In the genomic region with DNA sequence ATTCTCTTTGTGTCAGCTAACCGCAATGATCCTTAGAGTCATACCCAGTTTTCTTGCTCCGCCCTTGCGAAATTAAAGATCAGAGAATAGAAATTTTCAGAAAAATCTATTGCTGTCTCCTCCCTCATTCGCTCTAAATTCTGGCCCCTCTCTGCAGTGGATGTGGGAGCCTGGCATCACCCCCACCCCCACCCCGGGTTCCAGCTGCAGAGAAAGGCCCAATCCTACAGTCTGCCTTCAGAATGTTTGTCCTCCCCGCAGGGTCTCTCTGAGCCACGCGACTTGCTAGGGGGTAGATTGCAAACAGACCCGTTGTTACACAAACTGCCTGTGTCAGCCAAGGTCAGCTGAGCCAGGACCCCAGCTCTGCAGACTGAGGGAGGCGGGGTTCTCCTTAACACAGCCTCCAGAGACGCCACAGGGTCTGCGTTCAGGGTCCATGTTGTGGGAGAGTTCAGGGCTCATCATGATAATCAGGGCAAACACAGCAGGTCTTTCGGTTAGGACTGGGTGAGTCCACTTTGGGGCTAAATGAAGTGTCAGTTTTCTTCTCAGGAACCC, we compare ENCODE assay signal across 10 mouse cellular contexts. TPM values are rescaled to one million over a fixed set of nuclear protein-coding genes. Genes with fewer than 3 reads are reported as not detected.
DNase-seq lines count a peak whose midpoint lies in the region; ATAC-seq and TF ChIP-seq lines count a peak whose summit lies in the region.
"Had no signal": no experiment of that assay in that cellular context is flagged by ENCODE, and none has a peak within 500 bp of the region (broad histone marks: within the 10 kb centered on the region; RNA-seq: fewer than 3 reads in every experiment).

No protein-coding gene starts in this region.

- no peaks in the 10 kb centered on the region for H3K36me3 ChIP-seq in lung, embryonic 14.5 days (ENCODE audit: insufficient read depth)
- H3K36me3 ChIP-seq in embryonic facial prominence, embryonic 14.5 days (ENCODE audit: control insufficient read depth, insufficient read depth, low read length) = peaks cover 19% of the 10 kb centered on the region
- peaks cover 34% of the 10 kb centered on the region for H3K36me3 ChIP-seq in limb, embryonic 12.5 days

- H3K27me3 ChIP-seq in lung, embryonic 14.5 days (ENCODE audit: insufficient read depth, low read length) = peaks cover 22% of the 10 kb centered on the region
- H3K27me3 ChIP-seq in embryonic facial prominence, embryonic 14.5 days (replicated peaks; ENCODE audit: control insufficient read depth, insufficient read depth, low read length) = no peaks in the 10 kb centered on the region
- no peaks in the 10 kb centered on the region for H3K27me3 ChIP-seq in limb, embryonic 12.5 days

- peak overlapping the region; percentile 71 for H3K4me2 ChIP-seq in lung, embryonic 14.5 days
- peak overlapping the region; percentile 77 for H3K4me2 ChIP-seq in embryonic facial prominence, embryonic 14.5 days (ENCODE audit: low read depth, low read length)
- H3K4me2 ChIP-seq in limb, embryonic 12.5 days = peak overlapping the region; percentile 82

- no peak for DNase-seq in lung, embryonic 14.5 days
- no peak for DNase-seq in lung, postnatal 14 days
- peak; percentile 67 for DNase-seq in embryonic facial prominence, embryonic 14.5 days (ENCODE audit: low spot score)
- DNase-seq in retina, postnatal 1 day = peak; percentile 54
- DNase-seq in urinary bladder, adult 2 months (ENCODE audit: low spot score) = no peak
- DNase-seq in thymus, postnatal 10 days (ENCODE audit: low spot score in 2 of 2) = no peak
- no peak for DNase-seq in frontal cortex, adult 2 months (ENCODE audit: extremely low spot score in 1 of 2, low spot score in 1 of 2)
- DNase-seq: thymus, postnatal 36 days had no signal

- no peak for TF ChIP-seq CTCF in lung, embryonic 14.5 days (IDR thresholded peaks at IDR 0.05; ENCODE audit: low read depth)

- H3K9me3 ChIP-seq in lung, embryonic 14.5 days (ENCODE audit: low read depth, low read length) = no peaks in the 10 kb centered on the region
- no peaks in the 10 kb centered on the region for H3K9me3 ChIP-seq in embryonic facial prominence, embryonic 14.5 days (ENCODE audit: control insufficient read depth, low read length)
- no peaks in the 10 kb centered on the region for H3K9me3 ChIP-seq in limb, embryonic 12.5 days

- H3K4me1 ChIP-seq in lung, embryonic 14.5 days (ENCODE audit: insufficient read depth) = peaks cover 47% of the 10 kb centered on the region
- peaks cover 65% of the 10 kb centered on the region for H3K4me1 ChIP-seq in embryonic facial prominence, embryonic 14.5 days (ENCODE audit: control insufficient read depth, insufficient read depth, low read length)
- peaks cover 70% of the 10 kb centered on the region for H3K4me1 ChIP-seq in limb, embryonic 12.5 days (replicated peaks)

- WGBS in lung, embryonic 14.5 days = 13% methylated on average over 13 of the region's 13 CpGs
- 1% methylated on average over 13 of the region's 13 CpGs for WGBS in embryonic facial prominence, embryonic 14.5 days
- WGBS in limb, embryonic 12.5 days = 3% methylated on average over 13 of the region's 13 CpGs

- H3K27ac ChIP-seq in lung, embryonic 14.5 days (ENCODE audit: low read depth) = peak overlapping the region; percentile 21; the same call in 1 of the 2 replicates
- H3K27ac ChIP-seq in embryonic facial prominence, embryonic 14.5 days (replicated peaks; ENCODE audit: low read depth, low read length) = peak overlapping the region; percentile 96
- H3K27ac ChIP-seq in limb, embryonic 12.5 days = peak overlapping the region; percentile 96

- peak overlapping the region; percentile 32 for H3K4me3 ChIP-seq in lung, embryonic 14.5 days (ENCODE audit: low read depth, low read length)
- H3K4me3 ChIP-seq in embryonic facial prominence, embryonic 14.5 days (ENCODE audit: low read depth, low read length) = peak overlapping the region; percentile 53
- peak overlapping the region; percentile 68 for H3K4me3 ChIP-seq in limb, embryonic 12.5 days (replicated peaks)
- H3K4me3 ChIP-seq: erythroblast, embryonic 14.5 days had no signal

- no peak for ATAC-seq in lung, embryonic 14.5 days (ENCODE audit: insufficient read depth)
- no peak for ATAC-seq in embryonic facial prominence, embryonic 14.5 days (ENCODE audit: low read depth)
- no peak for ATAC-seq in limb, embryonic 12.5 days (ENCODE audit: insufficient number of reproducible peaks, insufficient read depth, low FRiP score, low TSS enrichment, low read depth)

- peak overlapping the region; percentile 32 for H3K9ac ChIP-seq in lung, embryonic 14.5 days
- H3K9ac ChIP-seq in embryonic facial prominence, embryonic 14.5 days (ENCODE audit: low read depth, low read length) = peak overlapping the region; percentile 70
- H3K9ac ChIP-seq in limb, embryonic 12.5 days (replicated peaks) = peak overlapping the region; percentile 78

RNA-seq across cellular contexts. Expression of a gene that starts 1.6 kb away (rescaled TPM):
- polyA plus RNA-seq in lung, embryonic 14.5 days (2014; fragmentation: Nextera tagmentation; extraction: Ambion mirVana) = 7.7 and 10.3 TPM in 2 replicates
- 145 and 175 TPM in 2 replicates for polyA plus RNA-seq in embryonic facial prominence, embryonic 14.5 days (2014; fragmentation: Nextera tagmentation; extraction: Ambion mirVana)
- polyA plus RNA-seq in limb, embryonic 12.5 days (2016; fragmentation: Nextera tagmentation; extraction: Ambion mirVana) = 614 and 667 TPM in 2 replicates
- polyA plus RNA-seq in urinary bladder, adult 2 months (2012; rRNA removed) = 0.91 and 1.4 TPM in 2 replicates
- 9.2 and 11.0 TPM in 2 replicates for polyA plus RNA-seq in frontal cortex, adult 2 months (2012; rRNA removed)
- polyA plus RNA-seq: erythroblast, embryonic 14.5 days had no signal

RNA-seq across cellular contexts. Expression of a gene that starts 19.5 kb away (rescaled TPM):
- 16.4 and 19.6 TPM in 2 replicates for polyA plus RNA-seq in lung, embryonic 14.5 days (2014; fragmentation: Nextera tagmentation; extraction: Ambion mirVana)
- 12.8 and 13.3 TPM in 2 replicates for polyA plus RNA-seq in embryonic facial prominence, embryonic 14.5 days (2014; fragmentation: Nextera tagmentation; extraction: Ambion mirVana)
- 22.4 and 26.5 TPM in 2 replicates for polyA plus RNA-seq in limb, embryonic 12.5 days (2016; fragmentation: Nextera tagmentation; extraction: Ambion mirVana)
- polyA plus RNA-seq in urinary bladder, adult 2 months (2012; rRNA removed) = 28.4 and 33.2 TPM in 2 replicates
- 42.4 and 46.4 TPM in 2 replicates for polyA plus RNA-seq in frontal cortex, adult 2 months (2012; rRNA removed)

RNA-seq across cellular contexts. Expression of a gene that starts 19.9 kb away (rescaled TPM):
- 44.0 and 50.5 TPM in 2 replicates for polyA plus RNA-seq in lung, embryonic 14.5 days (2014; fragmentation: Nextera tagmentation; extraction: Ambion mirVana)
- 20.9 and 22.9 TPM in 2 replicates for polyA plus RNA-seq in embryonic facial prominence, embryonic 14.5 days (2014; fragmentation: Nextera tagmentation; extraction: Ambion mirVana)
- 83.2 and 86.4 TPM in 2 replicates for polyA plus RNA-seq in limb, embryonic 12.5 days (2016; fragmentation: Nextera tagmentation; extraction: Ambion mirVana)
- 22.8 and 24.0 TPM in 2 replicates for polyA plus RNA-seq in urinary bladder, adult 2 months (2012; rRNA removed)
- polyA plus RNA-seq in frontal cortex, adult 2 months (2012; rRNA removed) = 12.9 and 13.9 TPM in 2 replicates

RNA-seq across cellular contexts. Expression of a gene that starts 20.8 kb away (rescaled TPM):
- polyA plus RNA-seq in lung, embryonic 14.5 days (2014; fragmentation: Nextera tagmentation; extraction: Ambion mirVana) = 24.6 and 27.1 TPM in 2 replicates
- polyA plus RNA-seq in embryonic facial prominence, embryonic 14.5 days (2014; fragmentation: Nextera tagmentation; extraction: Ambion mirVana) = 36.4 and 40.5 TPM in 2 replicates
- 29.4 and 32.5 TPM in 2 replicates for polyA plus RNA-seq in limb, embryonic 12.5 days (2016; fragmentation: Nextera tagmentation; extraction: Ambion mirVana)
- 3.7 and 5.3 TPM in 2 replicates for polyA plus RNA-seq in urinary bladder, adult 2 months (2012; rRNA removed)
- polyA plus RNA-seq in frontal cortex, adult 2 months (2012; rRNA removed) = 4.3 and 4.8 TPM in 2 replicates
- polyA plus RNA-seq: erythroblast, embryonic 14.5 days had no signal

RNA-seq across cellular contexts. Expression of a gene that starts 30.7 kb away (rescaled TPM):
- 64.8 and 65.5 TPM in 2 replicates for polyA plus RNA-seq in lung, embryonic 14.5 days (2014; fragmentation: Nextera tagmentation; extraction: Ambion mirVana)
- polyA plus RNA-seq in embryonic facial prominence, embryonic 14.5 days (2014; fragmentation: Nextera tagmentation; extraction: Ambion mirVana) = 64.8 and 66.6 TPM in 2 replicates
- 80.4 and 85.9 TPM in 2 replicates for polyA plus RNA-seq in limb, embryonic 12.5 days (2016; fragmentation: Nextera tagmentation; extraction: Ambion mirVana)
- 120 and 132 TPM in 2 replicates for polyA plus RNA-seq in urinary bladder, adult 2 months (2012; rRNA removed)
- 80.0 and 80.7 TPM in 2 replicates for polyA plus RNA-seq in frontal cortex, adult 2 months (2012; rRNA removed)

Comparison
In these comparisons a context has a peak if more than half of its experiments do, and no peak if none do; other contexts are left out.
1. DNase-seq: peak in embryonic facial prominence, embryonic 14.5 days (single experiment) and retina, postnatal 1 day (single experiment); none in lung, embryonic 14.5 days (single experiment), lung, postnatal 14 days (single experiment), urinary bladder, adult 2 months (single experiment), thymus, postnatal 10 days (0 of 2) and frontal cortex, adult 2 months (0 of 2).
2. H3K27ac ChIP-seq: peak in every context shown above with its lines; median percentile 96 in embryonic facial prominence, embryonic 14.5 days; 96 in limb, embryonic 12.5 days; 21 in lung, embryonic 14.5 days.
3. RNA of a gene that starts 1.6 kb away (polyA plus RNA-seq): 614 to 667 TPM in limb, embryonic 12.5 days and 145 to 175 TPM in embryonic facial prominence, embryonic 14.5 days; 9.2 to 11.0 TPM in frontal cortex, adult 2 months, 7.7 to 10.3 TPM in lung, embryonic 14.5 days and 0.91 to 1.4 TPM in urinary bladder, adult 2 months; every median in the first group is over 10 times any median in the second.
4. Peak in every context shown above with its lines, with median percentiles within 50 percentile points of each other: H3K4me2 ChIP-seq, H3K4me3 ChIP-seq and H3K9ac ChIP-seq.